Mouse (Mus musculus) adrenal gland, postnatal 14 days (tissue): ENCODE results near the gene Cnfn. TPM values are rescaled to one million over a fixed set of nuclear protein-coding genes. Genes with fewer than 3 reads are reported as not detected.

ENCODE experiments used
- DNase-seq: peaks from one replicate; pipeline ENCODE4 v3.0.0; 2021; ENCODE audit warnings: mixed read lengths
- total RNA-seq: library from RNA; stranded (reverse); gene quantifications from 2 replicates; pipeline ENCODE4 v1.2.3, GENCODE M21; 2021

Cnfn gene
- total RNA-seq, 1 experiment from 2014 or later, result not detected

- DNase-seq, result peak; percentile 87
Observed at GRCm38 (mm10) chr7:25390054-25390770, 20.7 kb upstream of the Cnfn start.

- DNase-seq, result no peak
Observed at GRCm38 (mm10) chr7:25388916-25389315, 19.4 kb upstream of the Cnfn start.

- peak; percentile 76 for DNase-seq
Observed at GRCm38 (mm10) chr7:25387811-25388440, 18.4 kb upstream of the Cnfn start.

GRCm38 (mm10) chr7:25385850-25386555, 16.5 kb upstream of the Cnfn start:
- peak; percentile 90 for DNase-seq

- no peak for DNase-seq
Observed at GRCm38 (mm10) chr7:25385259-25385658, 15.7 kb upstream of the Cnfn start.

GRCm38 (mm10) chr7:25384818-25385217, 15.3 kb upstream of the Cnfn start:
- DNase-seq, result no peak

- DNase-seq, result peak; percentile 17
Observed at GRCm38 (mm10) chr7:25384318-25384717, 14.8 kb upstream of the Cnfn start.

GRCm38 (mm10) chr7:25383891-25384290, 14.4 kb upstream of the Cnfn start:
- DNase-seq, result peak; percentile 2

- DNase-seq, result no peak
Observed at GRCm38 (mm10) chr7:25383385-25383784, 13.9 kb upstream of the Cnfn start.

- DNase-seq, result peak; percentile 4
Observed at GRCm38 (mm10) chr7:25382541-25382940, 13.0 kb upstream of the Cnfn start.

- peak; percentile 39 for DNase-seq
Observed at GRCm38 (mm10) chr7:25381284-25381680, 11.8 kb upstream of the Cnfn start.

GRCm38 (mm10) chr7:25380392-25381283, 11.1 kb upstream of the Cnfn start:
- DNase-seq, result peak; percentile 35

- peak; percentile 77 for DNase-seq
Observed at GRCm38 (mm10) chr7:25379551-25380351, 10.2 kb upstream of the Cnfn start.

- peak; percentile 37 for DNase-seq
Observed at GRCm38 (mm10) chr7:25378181-25379100, 8.9 kb upstream of the Cnfn start.

- DNase-seq, result peak; percentile 80
Observed at GRCm38 (mm10) chr7:25377100-25377700, 7.7 kb upstream of the Cnfn start.

- DNase-seq, result peak; percentile 91
Observed at GRCm38 (mm10) chr7:25376556-25376955, 7.0 kb upstream of the Cnfn start.

GRCm38 (mm10) chr7:25372441-25372840, 2.9 kb upstream of the Cnfn start:
- DNase-seq, result peak; percentile 44

GRCm38 (mm10) chr7:25368333-25368732, 1.2 kb downstream of the Cnfn start:
- no peak for DNase-seq

GRCm38 (mm10) chr7:25367632-25368293, 1.8 kb downstream of the Cnfn start:
- DNase-seq, result peak; percentile 60
